Mouse (Mus musculus) E14TG2a.4 (cell line): ENCODE data around the gene Vstm2a.

Experiments used
- CTCF ChIP-seq: conservative IDR thresholded peaks from 2 replicates; pipeline ENCODE4 v1.5.1; 2014; ENCODE audit warnings: low read length
- POU5F1 ChIP-seq: IDR thresholded peaks from 2 replicates; pipeline ENCODE4 v1.6.1; 2014; ENCODE audit warnings: low read length, borderline replicate concordance

GRCm38 (mm10) chr11:16315097-16315496 lies 57.6 kb downstream of the Vstm2a start:
- TF ChIP-seq CTCF (no peak), POU5F1 (no peak)
